Mouse (Mus musculus) bone marrow macrophage, adult 2 months (primary cell): ENCODE data around the gene Vmn1r27. TPM values are rescaled to one million over a fixed set of nuclear protein-coding genes. Genes with fewer than 3 reads are reported as not detected.

Source experiments
- H3K27ac ChIP-seq: 2 replicates; pipeline ENCODE4 v1.5.1; 2012; ENCODE audit warnings: low read depth, low read length; ENCODE audit not compliant: insufficient read depth
- H3K4me1 ChIP-seq: 2 replicates; pipeline ENCODE4 v1.6.1; 2012; ENCODE audit warnings: low read length; ENCODE audit not compliant: control insufficient read depth, insufficient read depth
- H3K4me3 ChIP-seq: 2 replicates; pipeline ENCODE4 v1.5.1; 2012; ENCODE audit warnings: mild to moderate bottlenecking, low read length, moderate library complexity; ENCODE audit not compliant: insufficient read depth
- CTCF ChIP-seq: IDR thresholded peaks from 2 replicates; pipeline ENCODE4 v1.5.1; 2012; ENCODE audit warnings: low read depth, mild to moderate bottlenecking, low read length, moderate library complexity
- POLR2A ChIP-seq: IDR thresholded peaks from 2 replicates; pipeline ENCODE4 v1.6.1; 2012; ENCODE audit warnings: mild to moderate bottlenecking, low read depth, low read length, borderline replicate concordance
- polyA plus RNA-seq: library from polyadenylated mRNA; stranded (reverse); fragments of >200 nt; gene quantifications from 2 replicates; pipeline ENCODE4 v1.2.4, GENCODE M21; 2012; ENCODE audit not compliant: missing spikeins, insufficient read depth, insufficient read length

Gene Vmn1r27
- polyA plus RNA-seq: not detected in 2 replicates

GRCm38 (mm10) chr6:58218721-58219120 lies at the start of gene Vmn1r27:
Gene Vmn1r27, minus strand, starts transcription at chr6:58218821.
- H3K4me1 ChIP-seq: no peaks in the 10 kb centered on the region
- no peak for TF ChIP-seq POLR2A
- TF ChIP-seq CTCF: no peak
- H3K27ac ChIP-seq: no peak within 1 kb of the TSS
- H3K4me3 ChIP-seq: no peak within 1 kb of the TSS

- Histone ChIP-seq H3K4me3 (no peak within 1 kb of the TSS), H3K27ac (no peak within 1 kb of the TSS), H3K4me1 (no peaks in the 10 kb centered on the region)
- TF ChIP-seq CTCF: no peak
- TF ChIP-seq POLR2A: no peak
Observed at GRCm38 (mm10) chr6:58261737-58262136, 43.1 kb upstream of the Vmn1r27 start, which contains the start of gene Vmn1r28. Gene Vmn1r28, plus strand, starts transcription at chr6:58262037.

- Histone ChIP-seq H3K4me1 (no peaks in the 10 kb centered on the region), H3K27ac (no peak overlapping the region), H3K4me3 (no peak overlapping the region)
- no peak for TF ChIP-seq POLR2A
- TF ChIP-seq CTCF: no peak
Observed at GRCm38 (mm10) chr6:58216119-58216518, 2.5 kb downstream of the Vmn1r27 start.

Other genes starting within 250 kb of the Vmn1r27 start
- gene Vmn1r25, start 238.0 kb downstream of the Vmn1r27 start, polyA plus RNA-seq: not detected in 2 replicates
- not detected in 2 replicates for gene Vmn1r26, start 203.7 kb downstream of the Vmn1r27 start, polyA plus RNA-seq
- not detected in 2 replicates for gene Vmn1r28, start 43.2 kb upstream of the Vmn1r27 start, polyA plus RNA-seq
- gene Vmn1r29, start 82.7 kb upstream of the Vmn1r27 start, polyA plus RNA-seq: not detected in 2 replicates
- gene Vmn1r30, start 224.6 kb upstream of the Vmn1r27 start, polyA plus RNA-seq: not detected in 2 replicates